Mouse (Mus musculus): ENCODE data around the gene Trmt13.

GRCm38 (mm10) chr3:116662463-116662863 lies 48.1 kb upstream of the Trmt13 start, which contains the start of gene Mfsd14a:
- TF ChIP-seq POLR2A (IDR thresholded peaks at IDR 0.05; ENCODE audit: extremely low read depth, insufficient read depth, low read length) (peak; percentile 91), CTCF (IDR thresholded peaks at IDR 0.05; ENCODE audit: low read depth, low read length) (no peak)
